In genomic region chr1:88949911-88950310, GRCm38 (mm10) we compare ENCODE assay signal across 24 mouse cellular contexts.
DNase-seq lines count a peak whose midpoint lies in the region; ATAC-seq and TF ChIP-seq lines count a peak whose summit lies in the region.
"Had no signal": no experiment of that assay in that cellular context is flagged by ENCODE, and none has a peak within 500 bp of the region (broad histone marks: within the 10 kb centered on the region; RNA-seq: fewer than 3 reads in every experiment).

No protein-coding gene starts in this region.

- DNase-seq in cerebellum, postnatal 10 days: peak; percentile 49
- DNase-seq in cerebellum, adult 11 months: no peak
- DNase-seq in heart, postnatal 10 days: peak; percentile 56 to 65
- DNase-seq in hindbrain, postnatal 0 days (ENCODE audit: low spot score): no peak
- peak; percentile 37 for DNase-seq in skeletal muscle tissue, adult 2 months (ENCODE audit: low read depth, low spot score)
- no peak for DNase-seq in embryonic facial prominence, embryonic 10.5 days (ENCODE audit: low spot score)
- DNase-seq: adrenal gland, adult 8-10 months; adrenal gland, postnatal 36 days; B cell, adult 2 months; cerebellum, adult 18-20 months; cerebellum, postnatal 25 days; gastrocnemius, postnatal 36 days; heart, adult 11 months; kidney, adult 11 months; kidney, adult 9 months had no signal

- intact Hi-C loops in heart, postnatal 10 days (cut with DNase I): no loop called here

- no peaks in the 10 kb centered on the region for H3K27me3 ChIP-seq in heart, embryonic 12.5 days (replicated peaks)
- no peaks in the 10 kb centered on the region for H3K27me3 ChIP-seq in hindbrain, postnatal 0 days (ENCODE audit: insufficient read depth, low read length)
- H3K27me3 ChIP-seq in hindbrain, embryonic 16.5 days (replicated peaks; ENCODE audit: control insufficient read depth, insufficient read depth, low read length): no peaks in the 10 kb centered on the region
- no peaks in the 10 kb centered on the region for H3K27me3 ChIP-seq in embryonic facial prominence, embryonic 10.5 days (replicated peaks; ENCODE audit: low read depth, poor library complexity, severe bottlenecking)
- H3K27me3 ChIP-seq: embryonic facial prominence, embryonic 13.5 days; heart, embryonic 13.5 days; hindbrain, embryonic 15.5 days; Patski had no signal

- no peaks in the 10 kb centered on the region for H3K4me1 ChIP-seq in heart, embryonic 12.5 days (replicated peaks)
- no peaks in the 10 kb centered on the region for H3K4me1 ChIP-seq in hindbrain, postnatal 0 days (ENCODE audit: insufficient read depth, low read length)
- H3K4me1 ChIP-seq in hindbrain, embryonic 16.5 days (ENCODE audit: control insufficient read depth, insufficient read depth, low read depth, low read length): no peaks in the 10 kb centered on the region
- H3K4me1 ChIP-seq in embryonic facial prominence, embryonic 10.5 days: no peaks in the 10 kb centered on the region
- H3K4me1 ChIP-seq: embryonic facial prominence, embryonic 13.5 days; heart, embryonic 13.5 days; hindbrain, embryonic 15.5 days had no signal

- H3K4me2 ChIP-seq in heart, embryonic 12.5 days: no peak overlapping the region
- H3K4me2 ChIP-seq in hindbrain, postnatal 0 days (ENCODE audit: low read depth, low read length): no peak overlapping the region
- no peak overlapping the region for H3K4me2 ChIP-seq in hindbrain, embryonic 16.5 days (ENCODE audit: low read length)
- H3K4me2 ChIP-seq: embryonic facial prominence, embryonic 13.5 days; heart, embryonic 13.5 days; hindbrain, embryonic 15.5 days had no signal

- H3K9ac ChIP-seq in heart, embryonic 12.5 days: no peak overlapping the region
- no peak overlapping the region for H3K9ac ChIP-seq in hindbrain, postnatal 0 days (replicated peaks; ENCODE audit: low read length)
- no peak overlapping the region for H3K9ac ChIP-seq in hindbrain, embryonic 16.5 days (ENCODE audit: low read depth, low read length)
- H3K9ac ChIP-seq: embryonic facial prominence, embryonic 13.5 days; heart, embryonic 13.5 days; hindbrain, embryonic 15.5 days had no signal

- peaks cover 3% of the 10 kb centered on the region; the same call in 1 of the 2 replicates for H3K9me3 ChIP-seq in heart, embryonic 12.5 days (replicated peaks)
- H3K9me3 ChIP-seq in hindbrain, postnatal 0 days (ENCODE audit: low read length): peaks cover 6% of the 10 kb centered on the region; the same call in 1 of the 2 replicates
- H3K9me3 ChIP-seq in hindbrain, embryonic 16.5 days (ENCODE audit: control insufficient read depth, low read length): 0 out of 2 replicates have a peak, but pooled peaks cover 8% of the 10 kb centered on the region
- H3K9me3 ChIP-seq in embryonic facial prominence, embryonic 10.5 days: peaks cover 5% of the 10 kb centered on the region; the same call in 1 of the 2 replicates

- no peak for ATAC-seq in heart, embryonic 12.5 days (ENCODE audit: insufficient number of reproducible peaks, low FRiP score)
- 0 out of 2 replicates have a peak, but pooled peaks have one; percentile 29 for ATAC-seq in hindbrain, postnatal 0 days
- no peak for ATAC-seq in hindbrain, embryonic 16.5 days
- ATAC-seq: CD4-positive, CD25-positive, alpha-beta regulatory T cell, adult 4 months; forebrain, embryonic 14.5 days; Patski had no signal

- H3K4me3 ChIP-seq in heart, embryonic 12.5 days: no peak overlapping the region
- H3K4me3 ChIP-seq in hindbrain, postnatal 0 days (ENCODE audit: low read length): no peak overlapping the region
- H3K4me3 ChIP-seq in hindbrain, embryonic 16.5 days (ENCODE audit: low read length): no peak overlapping the region
- no peak overlapping the region for H3K4me3 ChIP-seq in embryonic facial prominence, embryonic 10.5 days
- H3K4me3 ChIP-seq: embryonic facial prominence, embryonic 13.5 days; heart, embryonic 13.5 days; hindbrain, embryonic 15.5 days had no signal

- no peak overlapping the region for H3K27ac ChIP-seq in heart, embryonic 12.5 days (ENCODE audit: poor library complexity, severe bottlenecking)
- H3K27ac ChIP-seq in hindbrain, postnatal 0 days: no peak overlapping the region
- H3K27ac ChIP-seq in hindbrain, embryonic 16.5 days (ENCODE audit: low read depth, low read length): no peak overlapping the region
- H3K27ac ChIP-seq in embryonic facial prominence, embryonic 10.5 days (replicated peaks): no peak overlapping the region
- H3K27ac ChIP-seq: embryonic facial prominence, embryonic 13.5 days; heart, embryonic 13.5 days; hindbrain, embryonic 15.5 days; kidney, postnatal 0 days had no signal

- WGBS in heart, embryonic 12.5 days: 65% methylated on average over 1 of the region's 1 CpGs
- 67% methylated on average over 1 of the region's 1 CpGs for WGBS in hindbrain, postnatal 0 days
- WGBS in hindbrain, embryonic 16.5 days: 64% methylated on average over 1 of the region's 1 CpGs
- 78% methylated on average over 1 of the region's 1 CpGs for WGBS in embryonic facial prominence, embryonic 10.5 days

- H3K36me3 ChIP-seq in heart, embryonic 12.5 days: no peaks in the 10 kb centered on the region
- no peaks in the 10 kb centered on the region for H3K36me3 ChIP-seq in hindbrain, postnatal 0 days (ENCODE audit: insufficient read depth, low read length)
- H3K36me3 ChIP-seq in hindbrain, embryonic 16.5 days (ENCODE audit: control insufficient read depth, insufficient read depth, low read length): no peaks in the 10 kb centered on the region
- H3K36me3 ChIP-seq in embryonic facial prominence, embryonic 10.5 days (replicated peaks): no peaks in the 10 kb centered on the region
- H3K36me3 ChIP-seq: embryonic facial prominence, embryonic 13.5 days; heart, embryonic 13.5 days; hindbrain, embryonic 15.5 days had no signal

- no peak for TF ChIP-seq CTCF in hindbrain, postnatal 0 days (IDR thresholded peaks at IDR 0.05; ENCODE audit: low read depth)

Comparison
In these comparisons a context has a peak if more than half of its experiments do, and no peak if none do; other contexts are left out.
1. DNase-seq: peak in cerebellum, postnatal 10 days (2 of 2), heart, postnatal 10 days (2 of 2) and skeletal muscle tissue, adult 2 months (single experiment); none in cerebellum, adult 11 months (single experiment), hindbrain, postnatal 0 days (single experiment) and embryonic facial prominence, embryonic 10.5 days (single experiment).